Mouse (Mus musculus) liver, postnatal 0 days (tissue): ENCODE measurements around the gene Fads6.

Experiments used
- CTCF ChIP-seq: sonication (generic); IDR thresholded peaks from 2 replicates; pipeline ENCODE4 v1.5.1; 2016; ENCODE audit warnings: antibody characterized with exemption, low read depth
- EP300 ChIP-seq: IDR thresholded peaks from 2 replicates; pipeline ENCODE4 v1.6.1; 2016; ENCODE audit warnings: antibody characterized with exemption, low read depth, mild to moderate bottlenecking

DNA sequence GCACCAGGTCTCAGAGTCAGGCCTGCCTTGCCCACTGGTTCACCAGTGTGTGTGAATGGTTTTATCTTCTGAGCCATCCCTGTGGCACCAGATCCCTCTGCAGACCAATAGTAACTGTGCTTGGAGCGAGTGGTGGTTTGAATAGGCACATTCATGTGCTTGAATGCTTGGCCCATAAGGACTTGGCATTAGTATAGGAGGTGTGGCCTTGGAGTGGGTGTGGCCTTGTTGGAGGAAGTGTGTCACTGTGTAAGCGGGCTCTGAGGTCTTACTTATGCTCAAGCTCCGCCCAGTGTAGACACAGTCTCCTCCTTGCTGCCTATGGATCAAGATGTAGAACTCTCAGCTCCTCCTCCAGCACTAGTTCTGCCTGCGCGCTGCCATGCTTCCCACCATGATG is 10.1 kb downstream of the Fads6 start:
- TF ChIP-seq CTCF (no peak), EP300 (no peak)
